In genomic region chr11:79039488-79039887, GRCm38 (mm10) we compare ENCODE assay signal across 8 mouse cellular contexts. TPM values are rescaled to one million over a fixed set of nuclear protein-coding genes. Genes with fewer than 3 reads are reported as not detected.
DNase-seq lines count a peak whose midpoint lies in the region; ATAC-seq lines count a peak whose summit lies in the region.

No protein-coding gene starts in this region.

- peak; percentile 55 to 56 for DNase-seq in cerebellum, postnatal 10 days
- no peak for DNase-seq in cerebellum, adult 9-10 months
- peak; percentile 55 for DNase-seq in retina, postnatal 1 day
- no peak for DNase-seq in retina, embryonic 14.5 days (ENCODE audit: low spot score)
- DNase-seq in heart, postnatal 4 days, result peak; percentile 71
- peak; percentile 87 for DNase-seq in testis, postnatal 10 days (ENCODE audit: low spot score)
- no peak for DNase-seq in c-Kit-positive CD71-positive TER-119-positive erythroid progenitor cells, embryonic 14.5 days (ENCODE audit: low spot score)

- ATAC-seq in megakaryocyte-erythroid progenitor cell, adult 5-6 weeks (replicated peaks; ENCODE audit: low FRiP score, low TSS enrichment, poor library complexity, severe bottlenecking), result no peak

RNA-seq across cellular contexts. Expression of gene Lgals9, which starts 54.7 kb away (rescaled TPM):
- 10 to 100 TPM; 51.8 to 56.0 TPM for total RNA-seq in heart, postnatal 4 days (2021)
- total RNA-seq in megakaryocyte-erythroid progenitor cell, adult 5-6 weeks (2014; fragmentation: Nextera tagmentation), result 535 and 677 TPM in 2 replicates
- total RNA-seq in megakaryocyte-erythroid progenitor cell, adult 5-6 weeks (2017), result 135 and 231 TPM in 2 replicates

Comparison
In these comparisons a context has a peak if more than half of its experiments do, and no peak if none do; other contexts are left out.
1. DNase-seq: peak in cerebellum, postnatal 10 days (2 of 2), retina, postnatal 1 day (single experiment), heart, postnatal 4 days (single experiment) and testis, postnatal 10 days (single experiment); none in cerebellum, adult 9-10 months (single experiment), retina, embryonic 14.5 days (single experiment) and c-Kit-positive CD71-positive TER-119-positive erythroid progenitor cells, embryonic 14.5 days (single experiment).